Mouse (Mus musculus): ENCODE data around the gene Lrmp. TPM values are rescaled to one million over a fixed set of nuclear protein-coding genes. Genes with fewer than 3 reads are reported as not detected.

Lrmp gene
- total and polyA plus RNA-seq, 3 experiments: 64.3 to 70.1 TPM; not detected in 1

DNA sequence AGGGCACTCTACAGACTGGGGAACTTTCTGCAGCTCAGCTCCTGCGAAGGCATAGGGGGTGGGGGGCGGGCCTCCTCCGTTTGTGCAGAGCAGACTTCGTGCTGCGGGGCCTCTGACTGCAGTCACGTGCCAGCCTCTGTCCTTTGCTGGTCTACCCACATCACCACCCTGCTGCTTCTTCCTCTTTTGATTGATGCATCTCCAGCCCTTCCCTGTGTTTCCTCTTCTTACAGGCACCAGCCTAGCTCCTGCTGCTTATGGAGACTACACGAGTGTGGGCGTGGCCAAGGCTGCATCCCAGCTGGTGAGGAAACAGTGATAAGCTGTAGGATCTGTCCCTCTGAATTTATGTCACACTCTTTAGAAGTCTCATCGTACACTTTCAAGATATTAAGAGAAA lies 33.6 kb downstream of the Lrmp start:
- peak; percentile 83 for DNase-seq (ENCODE audit: low read depth, low spot score)
- Histone ChIP-seq H3K27ac (ENCODE audit: control insufficient read depth, low read depth, low read length) (peak overlapping the region; percentile 37; the same call in 1 of the 2 replicates), H3K4me3 (ENCODE audit: control insufficient read depth in 1 of 2, insufficient read depth in 1 of 2, low read depth in 2 of 2, low read length in 2 of 2) (no peak overlapping the region), H3K36me3 (ENCODE audit: control insufficient read depth in 1 of 2, insufficient read depth in 2 of 2, low read length in 2 of 2) (peaks cover 3 to 6% of the 10 kb centered on the region in 2 experiments), H3K9me3 (replicated peaks; ENCODE audit: insufficient read depth, low read length) (no peaks in the 10 kb centered on the region), H3K9ac (ENCODE audit: control insufficient read depth, low read depth, low read length, poor library complexity, severe bottlenecking) (no peak overlapping the region), H3K79me2 (ENCODE audit: control insufficient read depth, insufficient read depth, low read length, poor library complexity) (no peaks in the 10 kb centered on the region), H3K27me3 (ENCODE audit: control insufficient read depth in 1 of 2, insufficient read depth in 2 of 2, low read length in 2 of 2) (no peaks in the 10 kb centered on the region), H3K4me1 (ENCODE audit: control insufficient read depth in 1 of 2, insufficient read depth in 2 of 2, low read length in 2 of 2) (peaks cover 2 to 4% of the 10 kb centered on the region in 2 experiments; a peak in 2 of 4 replicates)
- TF ChIP-seq POLR2A (IDR thresholded peaks at IDR 0.05; ENCODE audit: control insufficient read depth in 1 of 2, insufficient read depth in 1 of 2, low read depth in 1 of 2, low read length in 2 of 2, poor library complexity in 1 of 2): no peak
- TF ChIP-seq MAZ (IDR thresholded peaks at IDR 0.05; ENCODE audit: low read depth, low read length): no peak
- TF ChIP-seq NRF1 (IDR thresholded peaks at IDR 0.05; ENCODE audit: insufficient read depth, low read depth, low read length, poor library complexity, severe bottlenecking): no peak
- 0 out of 2 replicates have a peak, but pooled peaks have one; percentile 35 for TF ChIP-seq MYC (IDR thresholded peaks at IDR 0.05; ENCODE audit: low read depth, low read length)
- peak; percentile 89 for TF ChIP-seq MAX (IDR thresholded peaks at IDR 0.05; ENCODE audit: low read length)
- TF ChIP-seq CTCF (IDR thresholded peaks at IDR 0.05 in 2 of 3, conservative IDR thresholded peaks at IDR 0.05 in 1 of 3; ENCODE audit: control insufficient read depth in 1 of 3, insufficient read depth in 1 of 3, low read depth in 2 of 3, low read length in 3 of 3, poor library complexity in 1 of 3, severe bottlenecking in 1 of 3): no peak
- TF ChIP-seq SIN3A (IDR thresholded peaks at IDR 0.05; ENCODE audit: low read length): peak; percentile 68
- no peak for TF ChIP-seq MYB (IDR thresholded peaks at IDR 0.05; ENCODE audit: low read depth, low read length)
- TF ChIP-seq USF2 (IDR thresholded peaks at IDR 0.05; ENCODE audit: borderline replicate concordance in 1 of 2, insufficient read depth in 1 of 2, low read depth in 1 of 2, low read length in 2 of 2): peak in 1 of 2 experiments; percentile 25; a peak in 1 of 4 replicates
- TF ChIP-seq NELFE (IDR thresholded peaks at IDR 0.05; ENCODE audit: low read depth, low read length): no peak
- no peak for TF ChIP-seq RAD21 (IDR thresholded peaks at IDR 0.05; ENCODE audit: low read depth, low read length)
- no peak for TF ChIP-seq POLR2AphosphoS5 (IDR thresholded peaks at IDR 0.05; ENCODE audit: borderline replicate concordance, low read depth, low read length)
- TF ChIP-seq GABPA (IDR thresholded peaks at IDR 0.05; ENCODE audit: low read depth, low read length): no peak
- TF ChIP-seq ZMIZ1 (IDR thresholded peaks at IDR 0.05; ENCODE audit: low read depth, low read length): no peak
- peak; percentile 53 for TF ChIP-seq MXI1 (IDR thresholded peaks at IDR 0.05; ENCODE audit: low read depth, low read length)
- peak; percentile 92 for TF ChIP-seq BHLHE40 (IDR thresholded peaks at IDR 0.05; ENCODE audit: borderline replicate concordance, low read depth, low read length)
- no peak for TF ChIP-seq ZKSCAN1 (IDR thresholded peaks at IDR 0.05; ENCODE audit: low read depth, low read length)
- no peak for TF ChIP-seq TAL1 (IDR thresholded peaks at IDR 0.05; ENCODE audit: low read length)
- no peak for TF ChIP-seq ZC3H11A (IDR thresholded peaks at IDR 0.05; ENCODE audit: low read depth, low read length)
- TF ChIP-seq CHD1 (IDR thresholded peaks at IDR 0.05; ENCODE audit: low read depth, low read length): no peak
- no peak for TF ChIP-seq E2F4 (IDR thresholded peaks at IDR 0.05; ENCODE audit: borderline replicate concordance, low read depth, low read length)
- peak; percentile 90 for TF ChIP-seq USF1 (IDR thresholded peaks at IDR 0.05; ENCODE audit: low read depth, low read length)
- TF ChIP-seq ZNF384 (IDR thresholded peaks at IDR 0.05; ENCODE audit: low read depth, low read length): no peak
- no peak for TF ChIP-seq EP300 (IDR thresholded peaks at IDR 0.05; ENCODE audit: low read depth in 1 of 2, low read length in 2 of 2)
- TF ChIP-seq MEF2A (IDR thresholded peaks at IDR 0.05; ENCODE audit: extremely low read depth, insufficient replicate concordance, low read depth, low read length, poor library complexity, severe bottlenecking): no peak
- no peak for TF ChIP-seq JUND (IDR thresholded peaks at IDR 0.05; ENCODE audit: low read depth, low read length)
- no peak for TF ChIP-seq POLR2AphosphoS2 (IDR thresholded peaks at IDR 0.05; ENCODE audit: low read length)
- TF ChIP-seq TBP (IDR thresholded peaks at IDR 0.05; ENCODE audit: low read depth, low read length): no peak
- TF ChIP-seq SMC3 (IDR thresholded peaks at IDR 0.05; ENCODE audit: low read depth, low read length): no peak
- no peak for TF ChIP-seq CHD2 (IDR thresholded peaks at IDR 0.05; ENCODE audit: low read length)
- no peak for TF ChIP-seq HCFC1 (IDR thresholded peaks at IDR 0.05; ENCODE audit: low read depth, low read length)
- no peak for TF ChIP-seq ELF1 (IDR thresholded peaks at IDR 0.05; ENCODE audit: low read depth, low read length)
- TF ChIP-seq RCOR1 (IDR thresholded peaks at IDR 0.05; ENCODE audit: low read depth, low read length): no peak
- TF ChIP-seq TCF12 (IDR thresholded peaks at IDR 0.05; ENCODE audit: low read depth, low read length): no peak
- no peak for TF ChIP-seq MAFK (IDR thresholded peaks at IDR 0.05; ENCODE audit: borderline replicate concordance, low read depth, low read length)
- TF ChIP-seq KAT2A (conservative IDR thresholded peaks at IDR 0.05; ENCODE audit: low read depth, low read length): no peak
- TF ChIP-seq ETS1 (IDR thresholded peaks at IDR 0.05; ENCODE audit: low read depth, low read length): peak; percentile 68
- TF ChIP-seq UBTF (IDR thresholded peaks at IDR 0.05; ENCODE audit: borderline replicate concordance, insufficient read depth, low read depth, low read length): no peak

Measured in MEL (cell line).